Mouse (Mus musculus) adrenal gland, postnatal 25 days (tissue): ENCODE data around the gene Tcf19. TPM values are rescaled to one million over a fixed set of nuclear protein-coding genes. Genes with fewer than 3 reads are reported as not detected.
A peak's percentile ranks its signal among the peaks of the same experiment; 100 is the strongest.
"Not testable (repeated sequence)": the region's sequence is repeated elsewhere in the genome, so short reads cannot be mapped to it uniquely, and the experiment has no call there.

Source experiments
- DNase-seq: peaks from one replicate; pipeline ENCODE4 v3.0.0; 2021; ENCODE audit warnings: mixed read lengths
- total RNA-seq: library from RNA; stranded (reverse); gene quantifications from 2 replicates; pipeline ENCODE4 v1.2.3, GENCODE M21; 2021

Tcf19 gene
- total RNA-seq, 1 experiment from 2014 or later = 16.0 TPM

- no peak for DNase-seq
These were observed 15.7 kb upstream of the Tcf19 start for GRCm38 (mm10) chr17:35532360-35532759.

GRCm38 (mm10) chr17:35526644-35527043 is 10.0 kb upstream of the Tcf19 start:
- DNase-seq = no peak

- DNase-seq = no peak
These were observed 7.7 kb upstream of the Tcf19 start for GRCm38 (mm10) chr17:35524354-35524753.

- no peak for DNase-seq
These were observed 902 bp upstream of the Tcf19 start for GRCm38 (mm10) chr17:35517526-35517925.

- no peak for DNase-seq
These were observed 548 bp downstream of the Tcf19 start for GRCm38 (mm10) chr17:35515911-35516640.

GRCm38 (mm10) chr17:35514756-35515155 is 1.9 kb downstream of the Tcf19 start:
- DNase-seq = no peak

- peak; percentile 75 for DNase-seq
These were observed 2.7 kb downstream of the Tcf19 start for GRCm38 (mm10) chr17:35513886-35514285.

GRCm38 (mm10) chr17:35512916-35513626 is 3.6 kb downstream of the Tcf19 start:
- DNase-seq = no peak

GRCm38 (mm10) chr17:35509284-35509683 is 7.3 kb downstream of the Tcf19 start:
- no peak for DNase-seq

GRCm38 (mm10) chr17:35508279-35508678 is 8.3 kb downstream of the Tcf19 start:
- DNase-seq = not testable (repeated sequence)

GRCm38 (mm10) chr17:35507556-35508260 is 8.9 kb downstream of the Tcf19 start:
- no peak for DNase-seq

GRCm38 (mm10) chr17:35506881-35507280 is 9.7 kb downstream of the Tcf19 start:
- DNase-seq = no peak

GRCm38 (mm10) chr17:35505776-35506175 is 10.8 kb downstream of the Tcf19 start, which contains the start of gene Pou5f1:
Gene Pou5f1, plus strand, starts transcription at chr17:35506018.
- no peak for DNase-seq

- DNase-seq = no peak
These were observed 11.8 kb downstream of the Tcf19 start for GRCm38 (mm10) chr17:35504628-35505481.

GRCm38 (mm10) chr17:35503849-35504248 is 12.8 kb downstream of the Tcf19 start:
- DNase-seq = no peak

- no peak for DNase-seq
These were observed 13.9 kb downstream of the Tcf19 start for GRCm38 (mm10) chr17:35502762-35503161.

- no peak for DNase-seq
These were observed 14.4 kb downstream of the Tcf19 start for GRCm38 (mm10) chr17:35502226-35502625.

GRCm38 (mm10) chr17:35497124-35497523 is 19.5 kb downstream of the Tcf19 start:
- DNase-seq = no peak

- no peak for DNase-seq
These were observed 26.3 kb downstream of the Tcf19 start for GRCm38 (mm10) chr17:35490320-35490719.

GRCm38 (mm10) chr17:35488041-35488440 is 28.6 kb downstream of the Tcf19 start:
- DNase-seq = no peak

- DNase-seq = no peak
These were observed 29.9 kb downstream of the Tcf19 start for GRCm38 (mm10) chr17:35486726-35487125.

GRCm38 (mm10) chr17:35485702-35486101 is 30.9 kb downstream of the Tcf19 start:
- DNase-seq = no peak
